Mouse (Mus musculus) liver, embryonic 14.5 days (tissue): ENCODE measurements around the gene Taf8. TPM values are rescaled to one million over a fixed set of nuclear protein-coding genes. Genes with fewer than 3 reads are reported as not detected.

Experiments used
- ATAC-seq: fragments of 200-750 bp; cut with Nextera tagmentation; 2 replicates; pipeline ENCODE4 v1.8.0; 2017; ENCODE audit warnings: moderate number of reproducible peaks, mild to moderate bottlenecking, moderate library complexity; ENCODE audit not compliant: insufficient read depth
- DNase-seq, 3 experiments: peaks; one replicate each; pipeline ENCODE4 v3.0.0-alpha.2; 2012 to 2013; ENCODE audit warnings: low read depth in 3 of 3, low spot score in 3 of 3
- H3K27ac ChIP-seq: fragments of 300-500 bp; sonication (generic); 2 replicates; pipeline ENCODE4 v1.5.1; 2014; ENCODE audit warnings: moderate library complexity, mild to moderate bottlenecking, control low read depth, inconsistent platforms
- H3K27me3 ChIP-seq: fragments of 300-500 bp; sonication (generic); 2 replicates; pipeline ENCODE4 v1.6.1; 2014; ENCODE audit warnings: mild to moderate bottlenecking, low read length, moderate library complexity; ENCODE audit not compliant: control insufficient read depth, insufficient read depth
- H3K36me3 ChIP-seq: fragments of 300-500 bp; sonication (generic); replicated peaks from 2 replicates; pipeline ENCODE4 v1.6.1; 2014; ENCODE audit warnings: low read depth; ENCODE audit not compliant: control insufficient read depth, insufficient read depth
- H3K4me1 ChIP-seq, 2 experiments: fragments of 200-500 bp in 1 of 2; fragments of 300-500 bp in 1 of 2; sonication (generic) in 1 of 2; replicated peaks; 2 replicates each; pipeline ENCODE4 v1.6.1; 2012 to 2014; ENCODE audit warnings: antibody characterized with exemption in 1 of 2, inconsistent platforms in 1 of 2, low read length in 1 of 2; ENCODE audit not compliant: control insufficient read depth in 2 of 2, insufficient read depth in 2 of 2
- H3K4me2 ChIP-seq: fragments of 300-500 bp; sonication (generic); 2 replicates; pipeline ENCODE4 v1.6.1; 2014; ENCODE audit warnings: low read depth, mild to moderate bottlenecking, control low read depth, moderate library complexity
- H3K4me3 ChIP-seq, 2 experiments: fragments of 200-500 bp in 1 of 2; fragments of 300-500 bp in 1 of 2; sonication (generic) in 1 of 2; 2 replicates each; pipeline ENCODE4 v1.5.1; 2012 to 2014; ENCODE audit warnings: low read depth in 2 of 2, low read length in 2 of 2, mild to moderate bottlenecking in 2 of 2, control low read depth in 1 of 2, inconsistent platforms in 1 of 2, moderate library complexity in 1 of 2; ENCODE audit not compliant: insufficient read depth in 1 of 2
- H3K9ac ChIP-seq: fragments of 300-500 bp; sonication (generic); replicated peaks from 2 replicates; pipeline ENCODE4 v1.6.1; 2014; ENCODE audit warnings: mild to moderate bottlenecking, control low read depth, moderate library complexity
- H3K9me3 ChIP-seq: fragments of 300-500 bp; sonication (generic); 2 replicates; pipeline ENCODE4 v1.6.1; 2016; ENCODE audit warnings: low read length, mixed read lengths; ENCODE audit not compliant: control insufficient read depth
- CTCF ChIP-seq: IDR thresholded peaks from 2 replicates; pipeline ENCODE4 v1.5.1; 2016; ENCODE audit warnings: antibody characterized with exemption, low read depth, control low read depth
- EP300 ChIP-seq: IDR thresholded peaks from 2 replicates; pipeline ENCODE4 v1.6.1; 2016; ENCODE audit warnings: antibody characterized with exemption, low read depth
- WGBS: fragments of 180-500 bp; shearing (Covaris S2); extraction: QIAGEN DNeasy Blood & Tissue Kit; methylation state at CpG from one replicate; pipeline ENCODE4 v1.1.7; 2014; ENCODE audit not compliant: insufficient replicate concordance; 5-methylcytosine and 5-hydroxymethylcytosine counted together
- polyA plus RNA-seq, 2 experiments: library from polyadenylated mRNA; depleted of rRNA in 1 of 2; stranded (reverse) in 1 of 2; unstranded in 1 of 2; fragments of >200 nt; fragmentation: Nextera tagmentation in 1 of 2; extraction: Ambion mirVana in 1 of 2; gene quantifications; 2 replicates each; pipeline versions ENCODE4 v1.2.1 to v1.2.3; 2012 to 2014

Gene Taf8
- polyA plus RNA-seq, 2 experiments, result 10.4 to 15.5 TPM

- Histone ChIP-seq H3K36me3 (no peaks in the 10 kb centered on the region), H3K4me2 (0 out of 2 replicates have a peak overlapping the region, but pooled peaks have one; percentile 11), H3K27ac (no peak overlapping the region; the same call in 1 of the 2 replicates), H3K9me3 (no peaks in the 10 kb centered on the region), H3K9ac (no peak overlapping the region), H3K4me1 (peaks cover 0 to 30% of the 10 kb centered on the region in 2 experiments; a peak in 3 of 4 replicates), H3K4me3 (no peak overlapping the region), H3K27me3 (peaks cover 24% of the 10 kb centered on the region)
- TF ChIP-seq CTCF (no peak), EP300 (no peak)
- DNase-seq (no peak), ATAC-seq (peak; percentile 51)
- WGBS, result 21% methylated on average over 9 of the region's 9 CpGs
Measured at GRCm38 (mm10) chr17:47439396-47440028, 62.6 kb downstream of the Taf8 start.

GRCm38 (mm10) chr17:47438611-47439010, 63.5 kb downstream of the Taf8 start:
- no peak overlapping the region for H3K9ac ChIP-seq

GRCm38 (mm10) chr17:47436907-47437547, 65.1 kb downstream of the Taf8 start, which contains the start of gene 1700001C19Rik:
TSS of gene 1700001C19Rik (minus strand) at chr17:47437376.
- 3% methylated on average over 23 of the region's 25 CpGs for WGBS
- H3K4me1 ChIP-seq, result peaks cover 0 to 33% of the 10 kb centered on the region in 2 experiments; a peak in 3 of 4 replicates
- peak within 1 kb of the TSS; percentile 32 to 54 for H3K4me3 ChIP-seq
- no peak for DNase-seq
- peak within 1 kb of the TSS; percentile 67 for H3K4me2 ChIP-seq
- H3K9me3 ChIP-seq, result no peaks in the 10 kb centered on the region
- TF ChIP-seq EP300 (no peak), CTCF (no peak)
- no peak for ATAC-seq
- H3K9ac ChIP-seq, result peak within 1 kb of the TSS; percentile 28; the same call in 1 of the 2 replicates
- no peaks in the 10 kb centered on the region for H3K36me3 ChIP-seq
- no peak within 1 kb of the TSS for H3K27ac ChIP-seq
- peaks cover 24% of the 10 kb centered on the region for H3K27me3 ChIP-seq

More at GRCm38 (mm10) chr17:47438611-47439010, 63.5 kb downstream of the Taf8 start:
- H3K4me1 ChIP-seq, result peaks cover 0 to 30% of the 10 kb centered on the region in 2 experiments; a peak in 3 of 4 replicates
- 51% methylated on average over 6 of the region's 6 CpGs for WGBS
- H3K4me3 ChIP-seq, result no peak overlapping the region
- TF ChIP-seq EP300 (no peak), CTCF (no peak)
- H3K27ac ChIP-seq, result no peak overlapping the region
- no peak for DNase-seq
- H3K36me3 ChIP-seq, result no peaks in the 10 kb centered on the region
- peaks cover 24% of the 10 kb centered on the region for H3K27me3 ChIP-seq
- H3K4me2 ChIP-seq, result no peak overlapping the region
- ATAC-seq, result no peak
- H3K9me3 ChIP-seq, result no peaks in the 10 kb centered on the region

- no peak within 1 kb of the TSS for H3K27ac ChIP-seq
- 2% methylated on average over 45 of the region's 45 CpGs for WGBS
- no peaks in the 10 kb centered on the region for H3K36me3 ChIP-seq
- peak within 1 kb of the TSS; percentile 28; the same call in 1 of the 2 replicates for H3K9ac ChIP-seq
- peak within 1 kb of the TSS; percentile 32 to 54 for H3K4me3 ChIP-seq
- ATAC-seq, result no peak
- H3K4me2 ChIP-seq, result peak within 1 kb of the TSS; percentile 67
- H3K9me3 ChIP-seq, result no peaks in the 10 kb centered on the region
- peaks cover 24% of the 10 kb centered on the region for H3K27me3 ChIP-seq
- H3K4me1 ChIP-seq, result peaks cover 0 to 32% of the 10 kb centered on the region in 2 experiments; a peak in 3 of 4 replicates
- no peak for DNase-seq
- TF ChIP-seq CTCF, result no peak
- TF ChIP-seq EP300, result no peak
Measured at GRCm38 (mm10) chr17:47436156-47436906, 65.8 kb downstream of the Taf8 start, which contains the start of gene AI661453. TSS of gene AI661453 (plus strand) at chr17:47436615.

Other genes with a start within 250 kb of the Taf8 start
- gene Mrps10, start 133.4 kb downstream of the Taf8 start, polyA plus RNA-seq (2012; rRNA removed), result 15.7 and 20.7 TPM in 2 replicates
- 46.5 and 47.5 TPM in 2 replicates for gene Mrps10, start 133.4 kb downstream of the Taf8 start, polyA plus RNA-seq (2014; fragmentation: Nextera tagmentation; extraction: Ambion mirVana)
- gene Guca1b, start 116.9 kb downstream of the Taf8 start, polyA plus RNA-seq (2012; rRNA removed), result 0.41 and 0.44 TPM in 2 replicates
- 0.14 and 0.18 TPM in 2 replicates for gene Guca1b, start 116.9 kb downstream of the Taf8 start, polyA plus RNA-seq (2014; fragmentation: Nextera tagmentation; extraction: Ambion mirVana)
- gene Guca1a, start 101.7 kb downstream of the Taf8 start, polyA plus RNA-seq (2012; rRNA removed), result 0.63 and 0.69 TPM in 2 replicates
- gene Guca1a, start 101.7 kb downstream of the Taf8 start, polyA plus RNA-seq (2014; fragmentation: Nextera tagmentation; extraction: Ambion mirVana), result 1.0 and 1.1 TPM in 2 replicates
- 0.44 and 0.56 TPM in 2 replicates for gene AI661453, start 65.7 kb downstream of the Taf8 start, polyA plus RNA-seq (2012; rRNA removed)
- gene AI661453, start 65.7 kb downstream of the Taf8 start, polyA plus RNA-seq (2014; fragmentation: Nextera tagmentation; extraction: Ambion mirVana), result 0.42 and 0.56 TPM in 2 replicates
- gene 1700001C19Rik, start 64.9 kb downstream of the Taf8 start, polyA plus RNA-seq (2012; rRNA removed), result 0.89 and 0.93 TPM in 2 replicates
- 1.1 and 1.2 TPM in 2 replicates for gene 1700001C19Rik, start 64.9 kb downstream of the Taf8 start, polyA plus RNA-seq (2014; fragmentation: Nextera tagmentation; extraction: Ambion mirVana)
- 195 and 227 TPM in 2 replicates for gene Ccnd3, start 2.8 kb upstream of the Taf8 start, polyA plus RNA-seq (2012; rRNA removed)
- gene Ccnd3, start 2.8 kb upstream of the Taf8 start, polyA plus RNA-seq (2014; fragmentation: Nextera tagmentation; extraction: Ambion mirVana), result 379 and 451 TPM in 2 replicates
- gene Bysl, start 109.2 kb upstream of the Taf8 start, polyA plus RNA-seq (2012; rRNA removed), result 9.8 and 12.5 TPM in 2 replicates
- gene Bysl, start 109.2 kb upstream of the Taf8 start, polyA plus RNA-seq (2014; fragmentation: Nextera tagmentation; extraction: Ambion mirVana), result 13.3 and 14.3 TPM in 2 replicates
- 20.7 and 23.1 TPM in 2 replicates for gene Med20, start 109.3 kb upstream of the Taf8 start, polyA plus RNA-seq (2012; rRNA removed)
- gene Med20, start 109.3 kb upstream of the Taf8 start, polyA plus RNA-seq (2014; fragmentation: Nextera tagmentation; extraction: Ambion mirVana), result 23.2 and 25.7 TPM in 2 replicates
- gene Gm20517, start 109.3 kb upstream of the Taf8 start, polyA plus RNA-seq (2012; rRNA removed), result 0.86 and 0.95 TPM in 2 replicates
- gene Gm20517, start 109.3 kb upstream of the Taf8 start, polyA plus RNA-seq (2014; fragmentation: Nextera tagmentation; extraction: Ambion mirVana), result 0.86 and 1.7 TPM in 2 replicates
- gene Usp49, start 128.4 kb upstream of the Taf8 start, polyA plus RNA-seq (2012; rRNA removed), result 6.4 and 6.6 TPM in 2 replicates
- 2.9 and 3.9 TPM in 2 replicates for gene Usp49, start 128.4 kb upstream of the Taf8 start, polyA plus RNA-seq (2014; fragmentation: Nextera tagmentation; extraction: Ambion mirVana)
- gene Tomm6, start 186.1 kb upstream of the Taf8 start, polyA plus RNA-seq (2012; rRNA removed), result 63.2 and 88.6 TPM in 2 replicates
- 244 and 251 TPM in 2 replicates for gene Tomm6, start 186.1 kb upstream of the Taf8 start, polyA plus RNA-seq (2014; fragmentation: Nextera tagmentation; extraction: Ambion mirVana)
- 3.0 and 3.7 TPM in 2 replicates for gene Frs3, start 186.7 kb upstream of the Taf8 start, polyA plus RNA-seq (2012; rRNA removed)
- gene Frs3, start 186.7 kb upstream of the Taf8 start, polyA plus RNA-seq (2014; fragmentation: Nextera tagmentation; extraction: Ambion mirVana), result 0.67 and 0.91 TPM in 2 replicates
- 0.18 and 0.32 TPM in 2 replicates for gene Gm21981, start 192.2 kb upstream of the Taf8 start, polyA plus RNA-seq (2012; rRNA removed)
- 0.30 TPM in 1 of 2 replicates, not detected in the other for gene Gm21981, start 192.2 kb upstream of the Taf8 start, polyA plus RNA-seq (2014; fragmentation: Nextera tagmentation; extraction: Ambion mirVana)
- 0.11 TPM in 1 of 2 replicates, not detected in the other for gene Prickle4, start 192.4 kb upstream of the Taf8 start, polyA plus RNA-seq (2012; rRNA removed)
- gene Prickle4, start 192.4 kb upstream of the Taf8 start, polyA plus RNA-seq (2014; fragmentation: Nextera tagmentation; extraction: Ambion mirVana), result 0.23 TPM in 1 of 2 replicates, not detected in the other
- not detected in 2 replicates for gene Pgc, start 224.6 kb upstream of the Taf8 start, polyA plus RNA-seq (2012; rRNA removed)
- gene Pgc, start 224.6 kb upstream of the Taf8 start, polyA plus RNA-seq (2014; fragmentation: Nextera tagmentation; extraction: Ambion mirVana), result not detected in 2 replicates
- 2.4 and 2.9 TPM in 2 replicates for gene Tfeb, start 234.7 kb upstream of the Taf8 start, polyA plus RNA-seq (2012; rRNA removed)
- 3.2 and 3.7 TPM in 2 replicates for gene Tfeb, start 234.7 kb upstream of the Taf8 start, polyA plus RNA-seq (2014; fragmentation: Nextera tagmentation; extraction: Ambion mirVana)